Mouse (Mus musculus): Measurements from ENCODE around the gene Shisa2.

Gene Shisa2

DNA sequence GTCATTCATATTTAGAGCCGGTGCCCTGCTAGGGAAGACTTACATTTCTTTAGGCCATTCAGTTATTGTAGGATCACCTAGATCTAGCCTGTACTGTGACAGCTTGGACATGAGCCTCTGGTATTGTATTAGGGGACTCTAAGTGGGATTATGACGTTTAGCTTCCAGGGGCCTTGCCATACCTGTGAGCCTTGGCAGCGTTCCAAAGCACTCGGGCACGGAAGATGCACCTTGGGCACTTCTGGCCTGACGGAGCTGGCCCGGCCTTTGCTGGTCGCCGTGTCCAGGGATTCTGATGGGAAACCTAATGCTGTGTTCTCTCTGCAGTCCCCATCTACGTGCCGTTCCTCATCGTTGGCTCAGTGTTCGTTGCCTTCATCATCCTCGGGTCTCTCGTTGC is 4.2 kb downstream of the Shisa2 start:
- in situ Hi-C loops (cut with MboI; ENCODE audit: low sequenced_read_pairs) = no loop called here

DNA sequence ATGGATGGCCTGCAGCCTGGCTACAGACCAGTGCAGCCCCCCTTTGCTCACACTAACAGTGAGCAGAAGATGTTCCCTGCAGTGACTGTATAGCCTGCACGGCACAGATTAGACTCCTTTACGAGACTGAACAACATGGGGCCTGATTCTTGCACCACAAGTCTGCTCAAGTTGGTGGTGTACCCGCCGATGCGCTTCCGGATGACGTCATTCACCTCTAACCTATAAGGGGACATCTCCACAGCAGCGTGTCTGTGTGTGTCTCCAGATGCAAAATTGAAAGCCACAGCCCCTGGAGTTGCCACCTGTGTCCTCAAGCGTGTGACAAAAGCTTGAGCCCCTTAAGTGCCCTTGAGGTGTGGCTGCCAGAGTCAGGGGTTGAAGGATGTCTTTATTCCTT is 5.0 kb downstream of the Shisa2 start:
- in situ Hi-C loops (cut with MboI; ENCODE audit: low sequenced_read_pairs) = no loop called here

DNA sequence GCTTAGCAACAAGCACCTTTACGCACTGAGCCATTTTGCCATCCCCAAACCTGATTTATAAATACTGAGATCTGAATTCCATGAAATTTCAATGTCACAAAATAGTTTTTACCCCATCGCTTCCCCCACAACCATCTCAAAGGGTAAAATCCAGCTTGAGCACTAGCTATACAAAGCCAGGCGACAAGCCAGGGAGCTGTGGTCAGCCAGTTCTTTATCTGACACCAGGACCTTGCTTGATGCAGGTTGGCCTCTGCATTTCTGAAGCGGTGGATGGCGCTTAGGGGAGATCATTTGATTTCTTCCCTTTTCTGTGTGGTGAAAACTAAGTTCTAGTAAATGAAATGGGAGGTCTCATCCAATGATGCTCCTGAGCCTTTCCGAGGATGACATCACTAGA is 7.0 kb downstream of the Shisa2 start:
- in situ Hi-C loops (cut with MboI; ENCODE audit: low sequenced_read_pairs) = no loop called here

DNA sequence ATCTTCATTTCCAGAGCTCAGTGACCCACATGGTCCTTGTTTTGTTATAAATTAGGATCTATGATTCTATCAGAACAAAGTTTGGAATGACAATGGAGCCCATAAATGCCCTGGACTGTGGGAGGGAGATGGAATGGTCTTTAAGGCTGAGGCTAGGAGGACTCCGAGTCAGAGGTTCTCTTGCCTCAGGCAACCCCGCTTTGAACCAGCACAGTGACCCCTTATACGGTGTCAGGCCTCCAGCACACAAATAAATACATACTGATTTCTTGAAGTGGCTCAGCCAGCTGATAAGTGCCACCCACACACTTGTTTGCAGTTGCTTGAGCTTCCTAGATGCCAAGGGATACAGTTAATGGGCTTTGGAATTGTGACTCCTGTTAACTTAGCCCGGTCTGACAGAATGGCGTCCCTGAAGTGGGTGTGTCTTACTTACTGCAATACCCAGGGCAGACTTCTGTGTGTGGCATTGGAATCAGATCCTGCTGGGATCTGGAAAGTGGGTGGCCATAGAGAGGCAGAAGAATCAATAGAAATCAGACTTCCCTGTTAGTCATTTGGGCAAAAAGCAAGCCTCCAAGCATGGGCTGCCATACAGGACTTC is 8.3 kb downstream of the Shisa2 start:
- in situ Hi-C loops (cut with MboI; ENCODE audit: low sequenced_read_pairs) = no loop called here

GRCm38 (mm10) chr14:59633988-59634387 is 8.9 kb downstream of the Shisa2 start:
- in situ Hi-C loops (cut with MboI; ENCODE audit: low sequenced_read_pairs) = no loop called here

DNA sequence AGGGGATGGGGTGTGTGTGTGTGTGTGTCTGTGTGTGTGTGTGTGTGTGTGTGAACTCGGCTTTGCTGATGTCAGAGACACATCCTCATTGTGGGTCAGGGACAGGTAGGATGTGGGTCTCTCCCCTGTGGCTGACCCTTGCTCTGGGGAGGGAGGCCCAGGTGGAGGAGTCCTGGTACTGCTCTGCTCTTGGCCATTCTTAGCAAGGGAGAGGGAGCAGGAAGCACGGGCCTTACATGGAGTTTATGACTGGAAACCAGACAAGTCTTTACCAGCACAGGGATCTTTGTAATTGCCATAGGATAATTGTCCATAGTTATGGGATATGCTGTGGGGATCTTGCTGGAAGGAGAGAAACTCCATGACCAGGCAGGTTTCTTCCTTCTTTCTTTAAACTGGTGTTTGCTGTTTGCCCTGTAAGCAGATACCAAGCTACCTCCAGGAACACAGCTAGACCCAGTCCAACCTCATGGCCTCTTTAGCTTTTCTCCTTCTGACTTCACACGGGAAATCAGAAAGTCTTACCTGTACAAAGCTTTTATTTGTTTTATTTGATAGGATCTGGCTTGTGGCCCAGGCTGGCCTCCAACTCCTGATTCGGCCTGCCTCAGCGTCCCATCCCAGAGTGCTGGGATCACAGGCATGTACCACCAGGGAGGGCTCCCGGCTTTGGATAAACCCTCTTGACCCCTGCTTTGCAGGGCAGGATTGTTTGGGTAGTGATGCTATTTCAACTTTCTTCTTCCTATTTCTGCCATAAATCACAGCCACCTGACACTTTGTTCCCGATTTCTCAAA is 14.0 kb downstream of the Shisa2 start:
- in situ Hi-C loops (cut with MboI; ENCODE audit: low sequenced_read_pairs) = no loop called here

GRCm38 (mm10) chr14:59641856-59642255 is 16.7 kb downstream of the Shisa2 start:
- in situ Hi-C loops (cut with MboI; ENCODE audit: low sequenced_read_pairs) = no loop called here

GRCm38 (mm10) chr14:59643582-59643981 is 18.5 kb downstream of the Shisa2 start:
- in situ Hi-C loops (cut with MboI; ENCODE audit: low sequenced_read_pairs) = no loop called here

- in situ Hi-C loops (cut with MboI; ENCODE audit: low sequenced_read_pairs) = no loop called here
Observed at GRCm38 (mm10) chr14:59644166-59644565, 19.1 kb downstream of the Shisa2 start.

- in situ Hi-C loops (cut with MboI; ENCODE audit: low sequenced_read_pairs) = no loop called here
Observed at GRCm38 (mm10) chr14:59644896-59645295, 19.8 kb downstream of the Shisa2 start.

DNA sequence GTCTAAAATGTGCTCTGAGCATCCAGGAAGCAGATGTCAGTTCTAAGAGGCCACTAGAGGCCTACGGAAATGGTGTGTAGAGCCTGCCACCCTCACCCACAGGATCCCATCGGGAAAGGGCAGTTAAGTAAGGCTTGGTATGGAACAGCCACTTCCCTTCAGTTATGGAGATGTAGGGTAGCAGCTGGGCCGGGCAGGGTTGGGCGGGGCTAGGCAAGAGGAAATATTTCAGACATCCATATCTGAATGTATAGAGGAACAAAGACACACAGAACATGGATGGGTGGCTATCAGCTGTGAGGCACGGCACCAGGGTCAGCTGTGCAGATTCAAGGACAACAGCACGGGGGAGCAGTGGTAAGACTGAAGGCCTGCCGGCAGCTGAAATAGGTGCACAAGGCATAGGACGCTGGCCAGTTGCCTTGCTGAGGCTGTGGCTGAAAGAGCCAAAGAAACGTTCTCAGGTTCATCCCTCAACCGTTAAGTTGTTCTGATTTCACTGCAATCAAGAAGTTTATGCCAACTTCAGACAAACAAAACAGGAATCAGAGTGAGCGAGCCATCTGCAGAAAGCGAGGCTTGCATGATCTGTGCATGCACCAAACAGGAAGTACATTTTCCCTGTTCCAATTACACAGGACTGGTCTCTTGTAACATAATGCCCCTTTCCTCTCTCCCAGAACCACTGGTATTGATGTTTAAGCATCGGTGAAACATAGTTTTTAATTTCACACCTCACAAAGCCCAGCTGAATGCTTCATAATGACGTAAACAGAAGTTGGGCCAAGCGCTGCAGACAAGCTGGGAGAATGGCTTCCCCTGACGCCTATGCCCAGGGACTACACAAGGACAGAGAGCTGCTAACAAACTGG is 22.0 kb downstream of the Shisa2 start:
- in situ Hi-C loops (cut with MboI; ENCODE audit: low sequenced_read_pairs) = no loop called here

GRCm38 (mm10) chr14:59648611-59649010 is 23.5 kb downstream of the Shisa2 start:
- in situ Hi-C loops (cut with MboI; ENCODE audit: low sequenced_read_pairs) = no loop called here

- in situ Hi-C loops (cut with MboI; ENCODE audit: low sequenced_read_pairs) = no loop called here
Observed at GRCm38 (mm10) chr14:59649337-59649736, 24.2 kb downstream of the Shisa2 start.

GRCm38 (mm10) chr14:59656591-59656990 is 31.5 kb downstream of the Shisa2 start:
- in situ Hi-C loops (cut with MboI; ENCODE audit: low sequenced_read_pairs) = no loop called here

DNA sequence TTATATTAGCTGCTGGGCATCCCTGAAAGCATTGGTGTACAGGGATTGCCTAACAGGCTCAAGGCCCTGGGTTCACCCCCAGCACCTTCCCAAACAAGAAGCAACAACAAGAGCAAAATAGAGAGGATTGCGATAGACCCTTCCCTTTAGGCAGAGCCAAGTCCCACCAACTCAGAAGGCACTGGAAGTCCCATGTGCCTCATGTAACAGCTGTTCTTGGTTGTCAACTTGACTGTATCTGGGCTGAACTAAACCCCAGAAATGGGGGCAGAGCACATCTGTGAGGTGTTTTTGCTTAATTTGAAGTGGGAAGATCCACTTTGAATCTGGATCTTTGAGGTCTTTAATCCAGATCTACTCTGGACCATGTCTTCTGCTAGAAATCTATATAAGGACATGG is 32.0 kb downstream of the Shisa2 start:
- in situ Hi-C loops (cut with MboI; ENCODE audit: low sequenced_read_pairs) = no loop called here

DNA sequence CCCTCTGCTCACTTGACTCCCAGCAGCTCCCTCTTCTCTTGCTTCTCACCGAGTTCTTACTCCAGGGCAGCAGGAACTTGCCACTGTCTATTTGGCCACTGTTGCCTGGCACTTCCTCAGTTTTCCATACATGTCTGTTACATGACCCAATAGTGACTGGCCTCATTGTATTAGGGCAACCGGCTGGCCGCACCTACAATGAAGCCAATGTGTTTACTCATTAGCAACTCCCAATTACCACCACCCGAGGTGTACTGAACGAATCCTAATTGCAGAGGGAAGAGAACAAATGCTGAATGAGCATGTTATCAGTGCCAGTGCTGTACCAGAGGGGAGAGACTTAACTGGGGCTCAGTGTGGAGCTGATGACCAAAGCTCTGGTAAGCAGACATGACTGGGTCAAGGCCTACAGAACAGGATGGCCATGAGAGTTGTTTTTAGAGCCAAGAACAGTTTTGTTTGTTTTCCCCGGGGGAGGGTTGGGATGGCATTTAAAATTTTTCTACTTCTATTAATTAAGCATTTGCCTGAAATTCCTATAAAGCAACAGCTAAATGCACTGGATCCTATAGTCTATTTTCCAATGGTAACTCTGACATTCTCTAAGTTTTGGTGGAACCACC is 47.9 kb downstream of the Shisa2 start:
- in situ Hi-C loops (cut with MboI; ENCODE audit: low sequenced_read_pairs) = no loop called here

GRCm38 (mm10) chr14:59674556-59674955 is 49.4 kb downstream of the Shisa2 start:
- in situ Hi-C loops (cut with MboI; ENCODE audit: low sequenced_read_pairs) = no loop called here

DNA sequence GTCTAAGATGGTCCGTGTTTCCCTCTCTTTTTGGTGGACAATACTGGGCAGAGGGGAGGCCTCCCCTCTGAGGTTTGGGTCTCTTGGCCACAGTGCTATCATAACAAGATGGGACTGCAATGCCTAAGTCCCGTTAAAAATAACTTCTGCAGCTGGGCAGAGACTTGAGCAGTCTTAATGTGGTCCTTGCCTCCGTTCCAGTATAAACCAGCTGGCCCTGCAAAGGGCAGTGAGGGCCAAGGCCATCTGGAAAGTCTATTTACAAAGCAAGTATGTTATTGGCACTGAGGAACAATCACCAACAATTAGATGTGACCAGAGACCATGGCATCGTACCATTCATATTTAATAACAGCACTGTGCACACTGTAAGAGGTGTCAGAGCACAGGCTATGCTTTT is 50.2 kb downstream of the Shisa2 start:
- in situ Hi-C loops (cut with MboI; ENCODE audit: low sequenced_read_pairs) = no loop called here

GRCm38 (mm10) chr14:59677598-59678003 is 52.5 kb downstream of the Shisa2 start:
- in situ Hi-C loops (cut with MboI; ENCODE audit: low sequenced_read_pairs) = no loop called here
